Mouse (Mus musculus): ENCODE data around the gene Jak1. TPM values are rescaled to one million over a fixed set of nuclear protein-coding genes. Genes with fewer than 3 reads are reported as not detected.

Jak1 gene
- total RNA-seq, 2 experiments from 2014 or later: 120 to 126 TPM

GRCm38 (mm10) chr4:101107122-101107521 lies 158.0 kb downstream of the Jak1 start:
- no peak for DNase-seq (ENCODE audit: extremely low spot score in 1 of 2, low spot score in 2 of 2)
- intact Hi-C loops (cut with DNase I): no loop called here

Other genes with a start within 250 kb of the Jak1 start
- gene Gm10577, start 244.6 kb downstream of the Jak1 start, total RNA-seq (2021): not detected
- gene Raver2, start 196.3 kb downstream of the Jak1 start, total RNA-seq (2021): 10 to 100 TPM; 27.6 to 28.3 TPM
- gene Ak4, start 154.0 kb upstream of the Jak1 start, total RNA-seq (2021): 10 to 100 TPM; 18.7 to 22.0 TPM
- gene Dnajc6, start 231.4 kb upstream of the Jak1 start, total RNA-seq (2021): 100 to 1,000 TPM; 278 to 284 TPM